Mouse (Mus musculus): Measurements from ENCODE around the gene Parvb.

GRCm38 (mm10) chr15:84217969-84218782, 13.7 kb upstream of the Parvb start:
- TF ChIP-seq POLR2A (IDR thresholded peaks at IDR 0.05; ENCODE audit: control insufficient read depth, low read depth, low read length) (no peak), CTCF (IDR thresholded peaks at IDR 0.05; ENCODE audit: control insufficient read depth, insufficient read depth, insufficient replicate concordance, low read depth, low read length) (no peak)

Data from testis, adult 2 months (tissue).